Mouse (Mus musculus): ENCODE results near the gene Ctdnep1. TPM values are rescaled to one million over a fixed set of nuclear protein-coding genes. Genes with fewer than 3 reads are reported as not detected.

The Ctdnep1 gene
- polyA plus RNA-seq, 1 experiment from 2014 or later, result 28.6 TPM

DNA sequence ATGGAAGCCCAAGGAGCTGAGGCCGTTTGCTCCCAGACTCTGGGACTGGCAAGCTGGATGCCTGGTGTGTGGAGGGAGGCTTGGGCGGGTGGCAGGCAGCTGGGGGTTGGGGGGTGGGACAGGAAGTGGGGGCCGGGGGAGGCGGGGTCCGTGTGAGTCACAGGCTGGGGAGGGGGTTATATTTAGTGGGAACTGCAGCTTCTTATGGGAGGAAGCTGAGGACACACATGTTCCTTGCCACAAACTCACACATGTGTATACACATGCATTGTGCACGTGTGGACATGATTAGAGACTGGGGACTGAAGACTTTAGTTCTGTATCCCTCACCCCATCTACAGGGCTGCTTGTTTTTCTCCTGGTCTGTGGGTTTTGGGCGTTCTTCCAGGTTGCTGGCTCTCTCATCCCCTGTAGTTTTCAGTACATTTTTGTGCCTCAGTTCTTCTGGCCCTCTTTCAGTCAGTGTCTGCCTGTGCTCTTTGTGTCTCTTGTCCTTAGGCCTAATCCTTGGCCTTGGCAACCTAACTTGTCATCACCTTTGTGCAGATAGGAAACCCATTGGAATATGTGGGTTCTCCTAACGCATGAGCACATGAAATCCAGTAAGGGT, 39.2 kb downstream of the Ctdnep1 start:
- H3K4me3 ChIP-seq (ENCODE audit: low read depth, low read length), result peak overlapping the region; percentile 61
- ATAC-seq (replicated peaks; ENCODE audit: low FRiP score, low TSS enrichment, low read depth) (no peak), DNase-seq (ENCODE audit: low spot score) (no peak)
- H3K27me3 ChIP-seq (replicated peaks; ENCODE audit: control insufficient read depth, insufficient read depth, low read length), result no peaks in the 10 kb centered on the region
- peak overlapping the region; percentile 56 for H3K4me2 ChIP-seq (ENCODE audit: low read length)
- H3K4me1 ChIP-seq (replicated peaks; ENCODE audit: control insufficient read depth, insufficient read depth, low read length), result peaks cover 58% of the 10 kb centered on the region
- no peaks in the 10 kb centered on the region for H3K9me3 ChIP-seq (ENCODE audit: control insufficient read depth, low read length)
- WGBS, result 9% methylated on average over 8 of the region's 8 CpGs
- no peak overlapping the region for H3K9ac ChIP-seq (ENCODE audit: low read length)
- no peaks in the 10 kb centered on the region for H3K36me3 ChIP-seq (ENCODE audit: control insufficient read depth, insufficient read depth, low read length)
- H3K27ac ChIP-seq (ENCODE audit: low read depth), result peak overlapping the region; percentile 71

- Histone ChIP-seq H3K9ac (ENCODE audit: low read length) (0 out of 2 replicates have a peak overlapping the region, but pooled peaks have one; percentile 27), H3K4me1 (replicated peaks; ENCODE audit: control insufficient read depth, insufficient read depth, low read length) (peaks cover 63% of the 10 kb centered on the region), H3K36me3 (ENCODE audit: control insufficient read depth, insufficient read depth, low read length) (no peaks in the 10 kb centered on the region), H3K9me3 (ENCODE audit: control insufficient read depth, low read length) (no peaks in the 10 kb centered on the region), H3K4me2 (ENCODE audit: low read length) (peak overlapping the region; percentile 56), H3K27me3 (replicated peaks; ENCODE audit: control insufficient read depth, insufficient read depth, low read length) (no peaks in the 10 kb centered on the region), H3K27ac (ENCODE audit: low read depth) (peak overlapping the region; percentile 71), H3K4me3 (ENCODE audit: low read depth, low read length) (peak overlapping the region; percentile 61)
- peak; percentile 75 for ATAC-seq (replicated peaks; ENCODE audit: low FRiP score, low TSS enrichment, low read depth)
- DNase-seq (ENCODE audit: low spot score), result peak; percentile 74
- whole genome bisulfite sequencing, result 0% methylated on average over 8 of the region's 8 CpGs
Measured at GRCm38 (mm10) chr11:70020731-70021263, 39.8 kb downstream of the Ctdnep1 start.

DNA sequence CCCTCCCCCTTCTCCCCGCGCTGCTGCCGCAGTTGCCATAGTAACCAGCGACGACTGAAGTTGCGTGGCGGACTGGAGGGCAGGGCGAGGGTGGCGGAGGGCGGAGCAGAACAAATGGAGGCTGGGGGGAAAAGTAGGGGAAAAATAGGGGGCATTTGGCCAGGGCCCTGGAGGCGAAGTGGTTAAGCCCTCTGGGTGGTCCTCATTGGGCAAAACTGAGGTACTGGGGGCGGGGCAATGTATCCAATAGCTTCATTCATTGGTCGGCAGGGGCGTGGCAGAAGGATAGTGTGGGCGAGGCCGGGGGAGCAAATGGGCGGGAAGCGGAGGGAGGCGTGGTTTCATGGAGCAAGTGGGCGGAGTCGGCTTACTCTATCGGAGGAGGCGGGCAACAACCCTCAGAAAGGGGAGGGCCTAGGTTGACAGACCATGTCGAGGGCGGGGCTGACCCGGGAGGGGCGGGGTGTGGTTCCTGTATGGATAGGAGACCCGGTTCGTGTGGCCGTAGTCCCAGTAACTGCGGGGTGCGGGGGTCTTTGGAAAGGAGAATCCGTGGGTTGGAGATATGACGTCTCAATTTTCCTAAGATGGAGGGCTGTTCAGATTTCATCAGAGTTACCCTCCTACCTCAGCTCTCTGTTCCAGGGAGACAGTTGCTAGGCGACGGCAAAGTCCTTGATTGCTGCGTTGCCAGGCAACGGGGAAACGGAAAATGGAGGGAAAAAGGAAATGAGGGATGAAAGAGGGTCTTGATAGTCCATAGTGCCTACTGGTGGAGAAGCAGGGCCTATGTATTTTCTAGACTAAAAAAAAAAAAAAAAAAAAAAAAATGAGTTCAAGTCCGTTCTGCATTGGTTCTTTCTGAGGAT, 40.5 kb downstream of the Ctdnep1 start:
- Histone ChIP-seq H3K9me3 (ENCODE audit: control insufficient read depth, low read length) (no peaks in the 10 kb centered on the region), H3K4me1 (replicated peaks; ENCODE audit: control insufficient read depth, insufficient read depth, low read length) (peaks cover 70% of the 10 kb centered on the region), H3K4me2 (ENCODE audit: low read length) (peak overlapping the region; percentile 56), H3K36me3 (ENCODE audit: control insufficient read depth, insufficient read depth, low read length) (no peaks in the 10 kb centered on the region), H3K27ac (ENCODE audit: low read depth) (peak overlapping the region; percentile 71), H3K4me3 (ENCODE audit: low read depth, low read length) (peak overlapping the region; percentile 61), H3K9ac (ENCODE audit: low read length) (no peak overlapping the region), H3K27me3 (replicated peaks; ENCODE audit: control insufficient read depth, insufficient read depth, low read length) (no peaks in the 10 kb centered on the region)
- WGBS, result 2% methylated on average over 40 of the region's 40 CpGs
- DNase-seq (ENCODE audit: low spot score) (peak; percentile 99), ATAC-seq (replicated peaks; ENCODE audit: low FRiP score, low TSS enrichment, low read depth) (peak; percentile 68)

GRCm38 (mm10) chr11:70023481-70024150, 42.7 kb downstream of the Ctdnep1 start:
- no peaks in the 10 kb centered on the region for H3K36me3 ChIP-seq (ENCODE audit: control insufficient read depth, insufficient read depth, low read length)
- DNase-seq (ENCODE audit: low spot score) (no peak), ATAC-seq (replicated peaks; ENCODE audit: low FRiP score, low TSS enrichment, low read depth) (no peak)
- no peak overlapping the region for H3K27ac ChIP-seq (ENCODE audit: low read depth)
- H3K27me3 ChIP-seq (replicated peaks; ENCODE audit: control insufficient read depth, insufficient read depth, low read length), result no peaks in the 10 kb centered on the region
- H3K9me3 ChIP-seq (ENCODE audit: control insufficient read depth, low read length), result no peaks in the 10 kb centered on the region
- H3K9ac ChIP-seq (ENCODE audit: low read length), result peak overlapping the region; percentile 30
- H3K4me1 ChIP-seq (replicated peaks; ENCODE audit: control insufficient read depth, insufficient read depth, low read length), result peaks cover 81% of the 10 kb centered on the region
- 4% methylated on average over 25 of the region's 29 CpGs for WGBS
- H3K4me2 ChIP-seq (ENCODE audit: low read length), result peak overlapping the region; percentile 59
- peak overlapping the region; percentile 34 for H3K4me3 ChIP-seq (ENCODE audit: low read depth, low read length)

GRCm38 (mm10) chr11:70024151-70024514, 43.2 kb downstream of the Ctdnep1 start:
- Histone ChIP-seq H3K27ac (ENCODE audit: low read depth) (no peak overlapping the region), H3K4me3 (ENCODE audit: low read depth, low read length) (peak overlapping the region; percentile 34), H3K9ac (ENCODE audit: low read length) (peak overlapping the region; percentile 30), H3K4me1 (replicated peaks; ENCODE audit: control insufficient read depth, insufficient read depth, low read length) (peaks cover 79% of the 10 kb centered on the region), H3K9me3 (ENCODE audit: control insufficient read depth, low read length) (no peaks in the 10 kb centered on the region), H3K36me3 (ENCODE audit: control insufficient read depth, insufficient read depth, low read length) (no peaks in the 10 kb centered on the region), H3K4me2 (ENCODE audit: low read length) (peak overlapping the region; percentile 59), H3K27me3 (replicated peaks; ENCODE audit: control insufficient read depth, insufficient read depth, low read length) (no peaks in the 10 kb centered on the region)
- 19% methylated on average over 6 of the region's 6 CpGs for whole genome bisulfite sequencing
- ATAC-seq (replicated peaks; ENCODE audit: low FRiP score, low TSS enrichment, low read depth) (no peak), DNase-seq (ENCODE audit: low spot score) (no peak)

DNA sequence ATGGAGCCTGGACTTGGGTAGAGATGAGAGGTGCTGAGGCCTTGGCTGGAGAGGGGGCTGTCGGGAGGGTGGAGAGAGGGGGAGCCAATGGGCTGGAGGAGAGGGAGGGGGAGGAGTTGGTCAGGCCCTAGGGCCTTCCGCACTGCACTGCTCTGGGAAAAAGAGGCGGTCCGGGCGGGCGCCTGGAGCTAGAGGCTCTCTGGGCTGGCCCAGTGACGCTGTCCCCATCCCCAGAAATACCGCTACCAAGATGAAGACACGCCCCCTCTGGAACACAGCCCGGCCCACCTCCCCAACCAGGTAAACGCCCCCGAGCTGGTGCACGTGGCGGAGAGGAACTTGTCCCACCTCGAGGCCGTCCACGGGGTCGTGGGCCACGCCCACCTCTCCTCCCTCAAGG, 45.7 kb downstream of the Ctdnep1 start:
- H3K9ac ChIP-seq (ENCODE audit: low read length), result no peak overlapping the region

GRCm38 (mm10) chr11:70027397-70027796, 46.4 kb downstream of the Ctdnep1 start:
- no peaks in the 10 kb centered on the region for H3K9me3 ChIP-seq (ENCODE audit: control insufficient read depth, low read length)
- 35% methylated on average over 9 of the region's 9 CpGs for whole genome bisulfite sequencing
- H3K27ac ChIP-seq (ENCODE audit: low read depth), result peak overlapping the region; percentile 68
- peak overlapping the region; percentile 22; the same call in 1 of the 2 replicates for H3K4me3 ChIP-seq (ENCODE audit: low read depth, low read length)
- H3K9ac ChIP-seq (ENCODE audit: low read length), result 0 out of 2 replicates have a peak overlapping the region, but pooled peaks have one; percentile 13
- H3K27me3 ChIP-seq (replicated peaks; ENCODE audit: control insufficient read depth, insufficient read depth, low read length), result no peaks in the 10 kb centered on the region
- peaks cover 18% of the 10 kb centered on the region for H3K36me3 ChIP-seq (ENCODE audit: control insufficient read depth, insufficient read depth, low read length)
- no peak for ATAC-seq (replicated peaks; ENCODE audit: low FRiP score, low TSS enrichment, low read depth)
- no peak for DNase-seq (ENCODE audit: low spot score)
- peak overlapping the region; percentile 59 for H3K4me2 ChIP-seq (ENCODE audit: low read length)
- peaks cover 65% of the 10 kb centered on the region for H3K4me1 ChIP-seq (replicated peaks; ENCODE audit: control insufficient read depth, insufficient read depth, low read length)

More for the DNA sequence above, 45.7 kb downstream of the Ctdnep1 start:
- ATAC-seq (replicated peaks; ENCODE audit: low FRiP score, low TSS enrichment, low read depth) (peak; percentile 50), DNase-seq (ENCODE audit: low spot score) (peak; percentile 64)
- Histone ChIP-seq H3K4me2 (ENCODE audit: low read length) (peak overlapping the region; percentile 59), H3K9me3 (ENCODE audit: control insufficient read depth, low read length) (no peaks in the 10 kb centered on the region), H3K4me3 (ENCODE audit: low read depth, low read length) (peak overlapping the region; percentile 22), H3K4me1 (replicated peaks; ENCODE audit: control insufficient read depth, insufficient read depth, low read length) (peaks cover 72% of the 10 kb centered on the region), H3K36me3 (ENCODE audit: control insufficient read depth, insufficient read depth, low read length) (peaks cover 11% of the 10 kb centered on the region), H3K27ac (ENCODE audit: low read depth) (peak overlapping the region; percentile 68), H3K27me3 (replicated peaks; ENCODE audit: control insufficient read depth, insufficient read depth, low read length) (no peaks in the 10 kb centered on the region)
- 2% methylated on average over 19 of the region's 19 CpGs for WGBS

DNA sequence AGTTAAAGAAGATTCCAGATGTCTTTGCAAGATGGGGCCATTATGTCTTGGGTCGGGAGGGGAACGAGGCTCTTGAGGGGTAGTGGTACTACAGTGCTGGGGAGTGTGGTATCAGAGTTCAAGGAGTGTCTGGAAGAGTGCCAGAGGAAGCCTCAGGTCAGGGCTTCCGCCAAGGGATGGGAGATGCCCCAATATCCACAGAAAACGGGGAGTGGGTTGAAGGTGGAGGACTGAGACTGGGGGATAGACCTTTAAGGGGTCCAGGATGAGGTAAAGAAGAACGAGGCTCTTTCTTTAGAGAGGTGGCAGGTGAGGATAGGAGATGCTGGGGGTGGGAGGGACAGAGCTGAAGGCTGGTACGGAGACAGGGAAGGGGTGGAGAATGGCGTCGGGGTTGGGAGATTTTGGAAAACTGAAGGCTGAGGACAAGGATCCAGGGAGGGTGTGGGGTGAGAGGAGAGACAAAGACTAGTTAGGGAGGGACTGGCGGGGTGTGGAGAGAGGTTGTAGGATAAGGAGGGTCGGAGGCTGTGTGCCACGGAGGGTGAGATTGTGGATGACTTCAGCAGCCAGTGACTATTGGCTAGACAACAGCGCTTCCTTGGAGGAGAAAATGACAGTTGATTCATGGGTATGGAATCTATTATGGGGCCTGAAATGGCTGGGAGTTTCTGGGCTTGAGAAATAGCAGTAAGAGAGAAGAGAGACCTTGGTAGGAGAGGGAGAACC, 47.6 kb downstream of the Ctdnep1 start:
- no peaks in the 10 kb centered on the region for H3K27me3 ChIP-seq (replicated peaks; ENCODE audit: control insufficient read depth, insufficient read depth, low read length)
- peak overlapping the region; percentile 25 for H3K4me3 ChIP-seq (ENCODE audit: low read depth, low read length)
- H3K36me3 ChIP-seq (ENCODE audit: control insufficient read depth, insufficient read depth, low read length), result peaks cover 26% of the 10 kb centered on the region
- H3K27ac ChIP-seq (ENCODE audit: low read depth), result peak overlapping the region; percentile 68
- no peak overlapping the region for H3K9ac ChIP-seq (ENCODE audit: low read length)
- peaks cover 57% of the 10 kb centered on the region for H3K4me1 ChIP-seq (replicated peaks; ENCODE audit: control insufficient read depth, insufficient read depth, low read length)
- peak overlapping the region; percentile 59 for H3K4me2 ChIP-seq (ENCODE audit: low read length)
- no peaks in the 10 kb centered on the region for H3K9me3 ChIP-seq (ENCODE audit: control insufficient read depth, low read length)
- WGBS, result 16% methylated on average over 12 of the region's 12 CpGs
- no peak for ATAC-seq (replicated peaks; ENCODE audit: low FRiP score, low TSS enrichment, low read depth)
- no peak for DNase-seq (ENCODE audit: low spot score)

Measured in intestine, embryonic 14.5 days (tissue).